10 mouse cellular contexts compared by ENCODE assay signal in the genomic region with DNA sequence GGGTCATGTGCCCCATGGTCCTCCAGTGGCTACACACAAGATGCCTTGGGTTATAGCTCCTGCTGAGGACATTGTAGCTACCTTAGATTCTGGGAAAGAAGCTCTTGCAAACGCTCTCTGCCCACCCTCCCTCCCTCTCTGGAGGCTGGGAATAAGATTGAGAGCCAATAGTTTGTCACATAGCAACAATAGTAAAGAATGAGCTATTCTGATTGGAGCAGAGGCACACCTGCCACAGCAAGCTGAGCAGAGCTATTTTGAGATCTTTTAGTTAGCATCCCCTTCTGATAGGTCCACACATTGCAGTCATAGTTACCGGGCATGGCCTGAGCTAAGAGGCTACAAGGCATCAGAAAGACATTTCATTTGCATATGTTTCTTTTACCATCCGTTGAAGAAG. TPM values are rescaled to one million over a fixed set of nuclear protein-coding genes. Genes with fewer than 3 reads are reported as not detected.
DNase-seq lines count a peak whose midpoint lies in the region; ATAC-seq and TF ChIP-seq lines count a peak whose summit lies in the region.
"Had no signal": no experiment of that assay in that cellular context is flagged by ENCODE, and none has a peak within 500 bp of the region (broad histone marks: within the 10 kb centered on the region; RNA-seq: fewer than 3 reads in every experiment).

No protein-coding gene starts in this region.

- no peak overlapping the region for H3K4me3 ChIP-seq in liver, embryonic 12.5 days
- H3K4me3 ChIP-seq in liver, postnatal 0 days (ENCODE audit: low read depth, low read length) = no peak overlapping the region
- no peak overlapping the region for H3K4me3 ChIP-seq in liver, embryonic 16.5 days (ENCODE audit: low read depth, low read length)
- H3K4me3 ChIP-seq in gastrocnemius, adult 2 months = no peak overlapping the region
- H3K4me3 ChIP-seq: embryonic facial prominence, embryonic 15.5 days had no signal

- no peaks in the 10 kb centered on the region for H3K36me3 ChIP-seq in liver, embryonic 12.5 days
- H3K36me3 ChIP-seq in liver, postnatal 0 days (replicated peaks; ENCODE audit: insufficient read depth, low read length) = no peaks in the 10 kb centered on the region
- no peaks in the 10 kb centered on the region for H3K36me3 ChIP-seq in liver, embryonic 16.5 days (ENCODE audit: control insufficient read depth, insufficient read depth)
- H3K36me3 ChIP-seq: embryonic facial prominence, embryonic 15.5 days had no signal

- H3K4me2 ChIP-seq in liver, embryonic 12.5 days = peak overlapping the region; percentile 57; the same call in 1 of the 2 replicates
- no peak overlapping the region for H3K4me2 ChIP-seq in liver, postnatal 0 days (ENCODE audit: low read depth, low read length)
- no peak overlapping the region for H3K4me2 ChIP-seq in liver, embryonic 16.5 days (ENCODE audit: low read depth, low read length)
- H3K4me2 ChIP-seq: embryonic facial prominence, embryonic 15.5 days had no signal

- no peaks in the 10 kb centered on the region for H3K27me3 ChIP-seq in liver, embryonic 12.5 days (replicated peaks)
- no peaks in the 10 kb centered on the region for H3K27me3 ChIP-seq in liver, postnatal 0 days (ENCODE audit: insufficient read depth, low read length)
- H3K27me3 ChIP-seq in liver, embryonic 16.5 days (ENCODE audit: control insufficient read depth, insufficient read depth, low read depth, low read length) = no peaks in the 10 kb centered on the region
- H3K27me3 ChIP-seq: embryonic facial prominence, embryonic 15.5 days had no signal

- H3K9me3 ChIP-seq in liver, embryonic 12.5 days (replicated peaks) = no peaks in the 10 kb centered on the region
- H3K9me3 ChIP-seq in liver, postnatal 0 days (ENCODE audit: low read length) = no peaks in the 10 kb centered on the region
- no peaks in the 10 kb centered on the region for H3K9me3 ChIP-seq in liver, embryonic 16.5 days (replicated peaks; ENCODE audit: control insufficient read depth, low read length)
- H3K9me3 ChIP-seq: embryonic facial prominence, embryonic 15.5 days had no signal

- ATAC-seq in liver, embryonic 12.5 days = no peak; the same call in 1 of the 2 replicates
- ATAC-seq in liver, postnatal 0 days = no peak; the same call in 1 of the 2 replicates
- peak; percentile 46 for ATAC-seq in liver, embryonic 16.5 days (ENCODE audit: low read depth)

- no peak for TF ChIP-seq EP300 in liver, postnatal 0 days (IDR thresholded peaks at IDR 0.05; ENCODE audit: low read depth)

- DNase-seq in cerebellum, postnatal 14 days = peak; percentile 34 to 38
- no peak for DNase-seq in cerebellum, postnatal 4 days (ENCODE audit: low spot score in 2 of 2)
- no peak for DNase-seq in liver, postnatal 0 days
- peak; percentile 80 for DNase-seq in R1 (ENCODE audit: low read depth, low spot score)
- DNase-seq in thymus, adult 18-20 months = no peak
- no peak for DNase-seq in gastrocnemius, adult 2 months
- DNase-seq: left cerebral cortex, postnatal 4 days had no signal

- H3K27ac ChIP-seq in liver, embryonic 12.5 days = peak overlapping the region; percentile 89; the same call in 1 of the 2 replicates
- H3K27ac ChIP-seq in liver, postnatal 0 days (ENCODE audit: low read depth) = no peak overlapping the region
- H3K27ac ChIP-seq in liver, embryonic 16.5 days (ENCODE audit: low read length) = no peak overlapping the region; the same call in 1 of the 2 replicates
- H3K27ac ChIP-seq in gastrocnemius, adult 2 months = no peak overlapping the region
- H3K27ac ChIP-seq: embryonic facial prominence, embryonic 15.5 days had no signal

- intact Hi-C loops in gastrocnemius, adult 2 months (cut with DNase I) = no loop called here

- no peak for TF ChIP-seq CTCF in liver, postnatal 0 days (IDR thresholded peaks at IDR 0.05; ENCODE audit: low read depth)
- TF ChIP-seq CTCF in gastrocnemius, adult 2 months (IDR thresholded peaks at IDR 0.05) = no peak

- H3K9ac ChIP-seq in liver, embryonic 12.5 days = 0 out of 2 replicates have a peak overlapping the region, but pooled peaks have one; percentile 59
- no peak overlapping the region for H3K9ac ChIP-seq in liver, postnatal 0 days (replicated peaks)
- no peak overlapping the region for H3K9ac ChIP-seq in liver, embryonic 16.5 days (ENCODE audit: low read depth, low read length)
- H3K9ac ChIP-seq: embryonic facial prominence, embryonic 15.5 days had no signal

- peaks cover 22% of the 10 kb centered on the region for H3K4me1 ChIP-seq in liver, embryonic 12.5 days
- no peaks in the 10 kb centered on the region for H3K4me1 ChIP-seq in liver, postnatal 0 days (ENCODE audit: insufficient read depth)
- H3K4me1 ChIP-seq in liver, embryonic 16.5 days (ENCODE audit: control insufficient read depth, low read depth, low read length) = peaks cover 14% of the 10 kb centered on the region
- H3K4me1 ChIP-seq: embryonic facial prominence, embryonic 15.5 days had no signal

- 32% methylated on average over 3 of the region's 3 CpGs for WGBS in liver, embryonic 12.5 days (ENCODE audit: insufficient replicate concordance)
- 36% methylated on average over 3 of the region's 3 CpGs for WGBS in liver, postnatal 0 days (ENCODE audit: insufficient replicate concordance)
- 22% methylated on average over 3 of the region's 3 CpGs for WGBS in liver, embryonic 16.5 days (ENCODE audit: insufficient replicate concordance)

RNA-seq across cellular contexts. Expression of gene Ep300, which starts 8.2 kb away (rescaled TPM):
- polyA plus RNA-seq in liver, embryonic 12.5 days (2016; fragmentation: Nextera tagmentation; extraction: Ambion mirVana) = 11.8 and 13.4 TPM in 2 replicates
- 4.5 and 5.1 TPM in 2 replicates for polyA plus RNA-seq in liver, postnatal 0 days (2015; fragmentation: Nextera tagmentation; extraction: Ambion mirVana)
- 5.8 and 7.3 TPM in 2 replicates for polyA plus RNA-seq in liver, embryonic 16.5 days (2015; fragmentation: Nextera tagmentation; extraction: Ambion mirVana)
- 10 to 100 TPM; 37.8 to 39.5 TPM for total RNA-seq in gastrocnemius, adult 2 months (2021)

Comparison
In these comparisons a context has a peak if more than half of its experiments do, and no peak if none do; other contexts are left out.
1. DNase-seq: peak in cerebellum, postnatal 14 days (2 of 2) and R1 (single experiment); none in cerebellum, postnatal 4 days (0 of 2), liver, postnatal 0 days (single experiment), thymus, adult 18-20 months (0 of 2) and gastrocnemius, adult 2 months (single experiment).